ENCODE assay signal across 16 mouse cellular contexts in the genomic region with DNA sequence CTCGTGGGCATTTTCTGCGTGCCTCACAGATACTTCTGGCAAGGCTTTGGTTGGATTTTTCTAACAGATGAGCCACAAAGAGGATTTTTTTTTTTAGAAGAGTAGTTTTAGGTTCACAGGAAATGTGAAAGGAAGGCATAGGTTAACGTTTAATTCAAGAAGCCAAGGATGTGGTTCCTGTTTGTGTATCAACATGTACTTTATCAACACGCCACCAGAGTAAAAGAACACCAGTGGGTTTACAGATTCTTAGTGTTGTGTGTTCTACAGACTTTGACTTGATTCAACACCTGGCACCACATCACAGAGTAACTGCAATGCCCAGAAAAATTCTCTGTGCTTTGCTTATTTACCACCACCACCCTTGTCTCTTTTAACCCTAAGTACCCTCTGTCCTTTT. TPM values are rescaled to one million over a fixed set of nuclear protein-coding genes. Genes with fewer than 3 reads are reported as not detected.
"Had no signal": no experiment of that assay in that cellular context is flagged by ENCODE, and none has a peak within 500 bp of the region (broad histone marks: within the 10 kb centered on the region; RNA-seq: fewer than 3 reads in every experiment).

No protein-coding gene starts in this region.

- H3K27ac ChIP-seq: layer of hippocampus, adult 2 months; left cerebral cortex, adult 2 months; liver, embryonic 14.5 days; lung, embryonic 15.5 days; midbrain, embryonic 10.5 days; midbrain, embryonic 13.5 days had no signal

- H3K4me3 ChIP-seq: layer of hippocampus, adult 2 months; left cerebral cortex, adult 2 months; lung, embryonic 15.5 days; megakaryocyte, embryonic 14.5 days; midbrain, embryonic 10.5 days; midbrain, embryonic 13.5 days; myocyte had no signal

- ATAC-seq: liver, postnatal 0 days; midbrain, embryonic 13.5 days; midbrain, embryonic 16.5 days had no signal

- H3K27me3 ChIP-seq: lung, embryonic 15.5 days; midbrain, embryonic 13.5 days had no signal

- DNase-seq: kidney, adult 11 months; kidney, adult 9 months; kidney, postnatal 25 days; layer of hippocampus, adult 9-11 months; liver, postnatal 0 days; lung, postnatal 10 days; lung, postnatal 36 days had no signal

- H3K36me3 ChIP-seq: lung, embryonic 15.5 days; midbrain, embryonic 10.5 days; midbrain, embryonic 13.5 days had no signal

RNA-seq across cellular contexts. Expression of a gene that starts 37.0 kb away (rescaled TPM):
- polyA plus RNA-seq: myocyte had no signal
